Mouse (Mus musculus) heart, adult 2 months (tissue): Measurements from ENCODE around the gene Zg16. TPM values are rescaled to one million over a fixed set of nuclear protein-coding genes. Genes with fewer than 3 reads are reported as not detected.
A peak's percentile ranks its signal among the peaks of the same experiment; 100 is the strongest.
"Not testable (repeated sequence)": the region's sequence is repeated elsewhere in the genome, so short reads cannot be mapped to it uniquely, and the experiment has no call there.

Experiments
- DNase-seq, 2 experiments: peaks; one replicate each; pipeline ENCODE4 v3.0.0; 2021
- H3K27ac ChIP-seq: fragments of 200-600 bp; 2 replicates; pipeline ENCODE4 v1.8.1; 2022
- H3K27me3 ChIP-seq: fragments of 200-500 bp; 2 replicates; pipeline ENCODE4 v1.6.1; 2012; ENCODE audit warnings: mild to moderate bottlenecking, low read length, inconsistent platforms, mixed read lengths; ENCODE audit not compliant: control insufficient read depth, insufficient read depth
- H3K36me3 ChIP-seq: fragments of 200-500 bp; 2 replicates; pipeline ENCODE4 v1.6.1; 2012; ENCODE audit warnings: low read length, inconsistent platforms; ENCODE audit not compliant: control insufficient read depth, insufficient read depth
- H3K4me1 ChIP-seq: fragments of 200-500 bp; 2 replicates; pipeline ENCODE4 v1.6.1; 2011; ENCODE audit warnings: low read length; ENCODE audit not compliant: control insufficient read depth, insufficient read depth
- H3K4me3 ChIP-seq: fragments of 200-600 bp; 2 replicates; pipeline ENCODE4 v1.8.1; 2022
- H3K79me2 ChIP-seq: fragments of 200-500 bp; replicated peaks from 2 replicates; pipeline ENCODE4 v1.6.1; 2012; ENCODE audit warnings: mild to moderate bottlenecking, inconsistent platforms, low read length, moderate library complexity, mixed read lengths; ENCODE audit not compliant: control insufficient read depth, insufficient read depth
- H3K9ac ChIP-seq: fragments of 200-500 bp; 2 replicates; pipeline ENCODE4 v1.6.1; 2012; ENCODE audit warnings: low read depth, mild to moderate bottlenecking, control low read depth, inconsistent platforms, low read length, mixed read lengths
- CTCF ChIP-seq: fragments of 200-600 bp; IDR thresholded peaks from 2 replicates; pipeline ENCODE4 v1.8.1; 2022; ENCODE audit warnings: antibody characterized with exemption, mild to moderate bottlenecking, moderate library complexity
- EP300 ChIP-seq: fragments of 200-500 bp; IDR thresholded peaks from 2 replicates; pipeline ENCODE4 v1.6.1; 2011; ENCODE audit warnings: low read depth, low read length, control low read depth; ENCODE audit not compliant: insufficient read depth
- POLR2A ChIP-seq: fragments of 200-500 bp; IDR thresholded peaks from 2 replicates; pipeline ENCODE4 v1.6.1; 2011; ENCODE audit warnings: mild to moderate bottlenecking, low read depth, low read length, control low read depth; ENCODE audit not compliant: insufficient read depth
- WGBS: fragments of 180-500 bp; shearing (Covaris S2); methylation state at CpG from one replicate; pipeline ENCODE4 v1.1.7; 2018; 5-methylcytosine and 5-hydroxymethylcytosine counted together
- intact Hi-C: fragments of 180-260 bp; cut with DNase I; formaldehyde crosslinking; loops from one replicate; pipeline ENCODE4 v1.15.1; 2025
- polyA plus RNA-seq: library from polyadenylated mRNA; depleted of rRNA; stranded (reverse); fragments of >200 nt; gene quantifications from 2 replicates; pipeline ENCODE4 v1.2.3, GENCODE M21; 2012
- total RNA-seq, 2 experiments: library from RNA; stranded (reverse); gene quantifications; 2 replicates each; pipeline ENCODE4 v1.2.3; 2021

The Zg16 gene
- total and polyA plus RNA-seq, 3 experiments = not detected

- WGBS = 86% methylated on average over 20 of the region's 20 CpGs
- H3K79me2 ChIP-seq = no peaks in the 10 kb centered on the region
- H3K4me1 ChIP-seq = no peaks in the 10 kb centered on the region
- DNase-seq = no peak
- no peak overlapping the region for H3K27ac ChIP-seq
- no peak for TF ChIP-seq EP300
- TF ChIP-seq POLR2A = no peak
- no peak for TF ChIP-seq CTCF
- no peaks in the 10 kb centered on the region for H3K27me3 ChIP-seq
- no peak overlapping the region for H3K4me3 ChIP-seq
- H3K9ac ChIP-seq = no peak overlapping the region
- intact Hi-C loops = no loop called here
- no peaks in the 10 kb centered on the region for H3K36me3 ChIP-seq
These were observed 3.3 kb upstream of the Zg16 start for GRCm38 (mm10) chr7:127090154-127091113.

- TF ChIP-seq POLR2A (no peak), CTCF (no peak), EP300 (no peak)
- intact Hi-C loops = no loop called here
- peak; percentile 39 to 48 for DNase-seq
- Histone ChIP-seq H3K27me3 (no peaks in the 10 kb centered on the region), H3K79me2 (no peaks in the 10 kb centered on the region), H3K36me3 (no peaks in the 10 kb centered on the region), H3K9ac (no peak overlapping the region), H3K4me1 (no peaks in the 10 kb centered on the region), H3K4me3 (no peak overlapping the region), H3K27ac (no peak overlapping the region)
- 24% methylated on average over 27 of the region's 27 CpGs for WGBS
These were observed 2.0 kb upstream of the Zg16 start for GRCm38 (mm10) chr7:127088901-127089845.

GRCm38 (mm10) chr7:127088083-127088482, 955 bp upstream of the Zg16 start:
- TF ChIP-seq POLR2A (no peak), EP300 (no peak), CTCF (no peak)
- Histone ChIP-seq H3K9ac (no peak overlapping the region), H3K4me3 (no peak overlapping the region), H3K27me3 (no peaks in the 10 kb centered on the region), H3K27ac (no peak overlapping the region), H3K36me3 (no peaks in the 10 kb centered on the region), H3K79me2 (no peaks in the 10 kb centered on the region), H3K4me1 (no peaks in the 10 kb centered on the region)
- no peak for DNase-seq
- WGBS = 77% methylated on average over 3 of the region's 3 CpGs
- intact Hi-C loops = no loop called here

GRCm38 (mm10) chr7:127085751-127086150, 1.4 kb downstream of the Zg16 start:
- WGBS = 41% methylated on average over 6 of the region's 6 CpGs
- H3K4me1 ChIP-seq, H3K4me3 ChIP-seq, H3K79me2 ChIP-seq, H3K27me3 ChIP-seq, H3K9ac ChIP-seq, DNase-seq, intact Hi-C loops, H3K27ac ChIP-seq, H3K36me3 ChIP-seq: not testable (repeated sequence)

- H3K79me2 ChIP-seq = no peaks in the 10 kb centered on the region
- no peaks in the 10 kb centered on the region for H3K36me3 ChIP-seq
- no peaks in the 10 kb centered on the region for H3K27me3 ChIP-seq
- H3K27ac ChIP-seq = no peak overlapping the region
- DNase-seq = no peak
- TF ChIP-seq CTCF (no peak), EP300 (no peak), POLR2A (no peak)
- H3K9ac ChIP-seq = no peak overlapping the region
- H3K4me3 ChIP-seq = no peak overlapping the region
- H3K4me1 ChIP-seq = no peaks in the 10 kb centered on the region
- intact Hi-C loops = no loop called here
- WGBS = 80% methylated on average over 2 of the region's 2 CpGs
These were observed 2.3 kb downstream of the Zg16 start for GRCm38 (mm10) chr7:127084794-127085193.

GRCm38 (mm10) chr7:127083689-127084088, 3.4 kb downstream of the Zg16 start:
- no peaks in the 10 kb centered on the region for H3K27me3 ChIP-seq
- no peak for DNase-seq
- H3K4me1 ChIP-seq = no peaks in the 10 kb centered on the region
- H3K27ac ChIP-seq = no peak overlapping the region
- H3K9ac ChIP-seq = no peak overlapping the region
- H3K4me3 ChIP-seq = no peak overlapping the region
- intact Hi-C loops = no loop called here
- TF ChIP-seq CTCF = no peak
- TF ChIP-seq EP300 = no peak
- TF ChIP-seq POLR2A = no peak
- H3K36me3 ChIP-seq = no peaks in the 10 kb centered on the region
- no peaks in the 10 kb centered on the region for H3K79me2 ChIP-seq
- WGBS = 65% methylated on average over 4 of the region's 4 CpGs
